9 mouse cellular contexts compared by ENCODE assay signal in the genomic region with DNA sequence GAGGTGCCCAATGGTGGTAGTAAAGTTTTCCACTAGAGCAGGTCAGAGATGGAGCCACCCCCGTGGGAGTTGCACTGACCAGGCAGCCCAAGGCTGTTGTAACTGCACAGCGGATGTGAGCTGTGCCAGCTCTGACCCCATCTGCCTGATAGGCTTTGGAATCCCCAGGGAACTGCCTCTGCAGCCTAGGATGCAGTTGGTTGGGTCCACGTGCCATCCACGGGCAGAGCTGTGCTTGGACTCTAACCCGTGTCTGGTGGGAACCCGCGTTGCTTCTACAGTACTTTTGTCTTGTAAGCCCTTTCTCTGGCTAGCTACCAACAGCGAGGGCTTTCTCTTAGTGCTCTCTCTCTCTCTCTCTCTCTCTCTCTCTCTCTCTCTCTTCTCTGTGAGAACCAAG. TPM values are rescaled to one million over a fixed set of nuclear protein-coding genes. Genes with fewer than 3 reads are reported as not detected.
DNase-seq lines count a peak whose midpoint lies in the region; ATAC-seq lines count a peak whose summit lies in the region.
"Had no signal": no experiment of that assay in that cellular context is flagged by ENCODE, and none has a peak within 500 bp of the region (broad histone marks: within the 10 kb centered on the region; RNA-seq: fewer than 3 reads in every experiment).

No protein-coding gene starts in this region.

- H3K36me3 ChIP-seq in heart, embryonic 10.5 days = peaks cover 19% of the 10 kb centered on the region

- WGBS in heart, embryonic 10.5 days = 85% methylated on average over 8 of the region's 8 CpGs

- H3K9me3 ChIP-seq in heart, embryonic 10.5 days = no peaks in the 10 kb centered on the region

- ATAC-seq in megakaryocyte, adult 5-6 weeks (ENCODE audit: poor library complexity, severe bottlenecking) = no peak

- peaks cover 96% of the 10 kb centered on the region for H3K4me1 ChIP-seq in heart, embryonic 10.5 days

- no peak for DNase-seq in heart, embryonic 10.5 days (ENCODE audit: low spot score)
- DNase-seq in heart, postnatal 25 days (ENCODE audit: low spot score) = no peak
- peak; percentile 46 for DNase-seq in ovary, postnatal 36 days (ENCODE audit: low spot score)
- DNase-seq in ovary, postnatal 10 days (ENCODE audit: low spot score) = no peak
- DNase-seq in kidney, adult 8-10 months = peak; percentile 83 to 89
- peak; percentile 42 for DNase-seq in testis, postnatal 14 days (ENCODE audit: low spot score)
- DNase-seq in retina, embryonic 14.5 days (ENCODE audit: low spot score) = no peak
- DNase-seq: thymus, adult 2 months had no signal

- no peaks in the 10 kb centered on the region for H3K27me3 ChIP-seq in heart, embryonic 10.5 days (ENCODE audit: insufficient read depth, poor library complexity, severe bottlenecking)

- no peak overlapping the region for H3K4me3 ChIP-seq in heart, embryonic 10.5 days

- intact Hi-C loops in heart, postnatal 25 days (cut with DNase I) = loop anchor here (5.0 kb wide), 2 partner anchors 34 to 46 kb away; partner anchors contain the start of gene Sipa1l2

- H3K27ac ChIP-seq in heart, embryonic 10.5 days = peak overlapping the region; percentile 63

RNA-seq across cellular contexts. Expression of gene Sipa1l2, which starts 36.7 kb away (rescaled TPM):
- polyA plus RNA-seq in heart, embryonic 10.5 days (2016; fragmentation: Nextera tagmentation; extraction: Ambion mirVana) = 24.9 and 32.6 TPM in 2 replicates
- total RNA-seq in heart, postnatal 25 days (2021) = 10 to 100 TPM; 43.7 to 44.8 TPM
- total RNA-seq in megakaryocyte, adult 5-6 weeks (2015) = 5.2 and 7.4 TPM in 2 replicates
- 10.9 and 11.6 TPM in 2 replicates for total RNA-seq in megakaryocyte, adult 5-6 weeks (2017)

Comparison
In these comparisons a context has a peak if more than half of its experiments do, and no peak if none do; other contexts are left out.
1. DNase-seq: peak in ovary, postnatal 36 days (single experiment), kidney, adult 8-10 months (2 of 2) and testis, postnatal 14 days (single experiment); none in heart, embryonic 10.5 days (single experiment), heart, postnatal 25 days (single experiment), ovary, postnatal 10 days (single experiment) and retina, embryonic 14.5 days (single experiment).